Mouse (Mus musculus) liver, postnatal 0 days (tissue): ENCODE measurements around the gene Oxa1l.

Experiments
- CTCF ChIP-seq: sonication (generic); IDR thresholded peaks from 2 replicates; pipeline ENCODE4 v1.5.1; 2016; ENCODE audit warnings: antibody characterized with exemption, low read depth
- EP300 ChIP-seq: IDR thresholded peaks from 2 replicates; pipeline ENCODE4 v1.6.1; 2016; ENCODE audit warnings: antibody characterized with exemption, low read depth, mild to moderate bottlenecking

DNA sequence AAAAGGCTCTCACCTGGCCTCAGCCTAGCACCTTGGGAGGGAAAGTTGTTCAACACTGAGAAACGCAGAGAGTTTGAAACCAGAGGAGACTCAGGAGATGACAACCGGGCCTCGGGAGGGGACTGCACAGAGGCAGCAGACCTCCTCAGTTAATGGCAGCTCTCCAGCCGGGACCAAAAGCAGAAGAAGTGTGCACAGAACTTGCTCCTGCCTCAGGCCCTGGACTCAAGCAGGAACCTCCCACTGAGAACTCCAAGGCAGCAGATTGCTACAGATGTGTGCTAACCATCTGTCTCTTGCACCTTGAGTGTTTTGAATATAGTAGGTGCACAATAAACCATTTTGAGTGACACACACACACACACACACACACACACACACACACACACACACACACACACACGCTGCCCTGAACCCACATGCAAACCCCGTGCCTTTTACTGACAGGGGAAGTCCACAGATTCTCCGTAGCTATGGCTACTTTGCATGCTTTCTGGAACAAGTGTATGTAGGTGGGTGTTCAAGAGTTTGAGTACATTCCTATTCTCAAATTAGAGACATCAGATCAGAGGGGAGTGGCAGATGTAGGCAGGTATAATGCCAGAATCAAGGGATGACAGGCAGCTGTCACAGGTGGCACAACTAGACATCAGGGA lies 37.4 kb downstream of the Oxa1l start:
- TF ChIP-seq CTCF: no peak
- TF ChIP-seq EP300: no peak
